Mouse (Mus musculus): ENCODE data around the gene Olfr1504.
"Not testable (repeated sequence)": the region's sequence is repeated elsewhere in the genome, so short reads cannot be mapped to it uniquely, and the experiment has no call there.

Olfr1504 gene

DNA sequence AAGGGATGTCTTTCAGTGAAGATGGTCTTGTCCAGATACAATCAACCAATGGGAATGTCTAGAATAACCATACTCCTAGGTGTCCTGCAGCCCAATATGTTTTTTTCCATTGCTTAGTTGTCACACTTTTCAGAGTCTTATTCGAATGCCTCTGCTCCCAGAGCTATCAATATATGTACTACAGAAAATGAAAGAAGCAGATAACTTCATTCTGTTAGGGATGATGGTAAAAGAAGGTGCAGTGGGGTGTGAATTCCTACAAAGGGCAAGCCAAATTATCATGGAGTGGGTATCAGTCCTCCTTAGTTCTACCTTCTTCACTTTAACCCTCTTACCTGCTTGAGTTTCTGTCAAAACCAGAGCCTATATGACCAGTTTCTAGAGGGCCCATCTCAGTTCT, at the start of gene Olfr1504:
Olfr1504 (minus strand) TSS at position 101 of the 400 bp plus-strand sequence.
- DNase-seq (ENCODE audit: low spot score in 2 of 2): no peak

DNA sequence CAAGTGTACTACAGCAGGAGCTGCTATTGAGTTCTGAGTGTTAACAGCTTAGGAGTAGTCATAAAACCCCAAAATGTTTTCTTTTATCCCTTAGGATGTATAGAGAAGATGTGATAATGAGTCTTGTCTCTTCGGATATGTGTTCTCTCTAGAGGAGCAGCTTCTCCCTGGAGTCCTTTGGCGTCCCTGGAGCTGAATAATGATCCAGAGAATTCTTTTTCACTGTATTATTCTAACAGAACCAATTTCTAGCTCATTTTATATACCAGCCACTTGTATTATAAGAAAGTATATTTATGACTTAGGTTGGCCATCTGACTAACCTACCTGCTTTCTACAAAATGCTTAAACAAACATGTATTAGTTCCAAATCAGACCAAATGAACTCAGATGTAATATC, 15.5 kb upstream of the Olfr1504 start, which contains the start of gene Olfr1505:
Olfr1505 (plus strand) TSS at position 301 of the 400 bp plus-strand sequence.
- DNase-seq (ENCODE audit: low spot score in 2 of 2): no peak

DNA sequence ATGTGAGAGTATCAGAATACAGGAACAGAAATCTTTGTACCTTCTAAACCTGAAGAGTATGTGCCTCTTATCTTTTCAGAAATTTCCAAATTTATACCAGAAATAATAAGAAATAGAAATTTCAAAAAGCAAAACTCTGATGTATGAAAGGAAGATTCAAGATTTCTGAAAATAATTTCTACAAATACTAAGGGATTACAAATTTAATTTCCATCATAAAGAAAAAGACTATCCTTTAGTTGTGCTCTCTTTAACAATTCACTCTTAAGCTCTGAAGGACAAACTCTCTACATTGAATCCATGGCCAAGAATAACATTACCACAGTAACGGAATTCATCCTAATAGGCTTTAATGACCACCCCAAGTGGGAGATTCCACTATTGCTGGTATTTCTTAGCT, 36.2 kb downstream of the Olfr1504 start, which contains the start of gene Olfr1502:
Olfr1502 (plus strand) TSS at position 301 of the 400 bp plus-strand sequence.
- DNase-seq (ENCODE audit: low spot score in 2 of 2): no peak

DNA sequence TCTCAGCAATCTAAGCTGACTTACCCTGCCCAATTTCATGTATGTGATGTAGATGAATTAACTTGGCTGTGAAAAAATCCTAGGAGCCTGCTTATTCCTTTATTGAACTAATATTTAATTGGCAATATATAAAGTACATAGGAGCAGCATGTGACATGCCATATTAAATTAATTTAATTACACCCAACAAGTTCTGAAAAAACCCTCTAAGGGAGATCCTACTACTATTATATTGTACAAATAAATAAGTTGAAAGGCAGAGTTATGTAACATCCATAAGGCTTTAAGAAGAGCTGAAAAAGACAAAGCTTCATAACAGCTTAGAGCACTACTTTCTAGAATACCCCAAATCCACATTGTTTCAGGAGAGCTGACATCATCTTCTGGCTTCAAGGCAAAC, 47.1 kb downstream of the Olfr1504 start, which contains the start of gene Olfr1501:
Olfr1501 (minus strand) TSS at position 101 of the 400 bp plus-strand sequence.
- not testable (repeated sequence) for DNase-seq (ENCODE audit: low spot score in 2 of 2)
